Mouse (Mus musculus): Measurements from ENCODE around the gene Mblac2.
"Not testable (repeated sequence)": the region's sequence is repeated elsewhere in the genome, so short reads cannot be mapped to it uniquely, and the experiment has no call there.

DNA sequence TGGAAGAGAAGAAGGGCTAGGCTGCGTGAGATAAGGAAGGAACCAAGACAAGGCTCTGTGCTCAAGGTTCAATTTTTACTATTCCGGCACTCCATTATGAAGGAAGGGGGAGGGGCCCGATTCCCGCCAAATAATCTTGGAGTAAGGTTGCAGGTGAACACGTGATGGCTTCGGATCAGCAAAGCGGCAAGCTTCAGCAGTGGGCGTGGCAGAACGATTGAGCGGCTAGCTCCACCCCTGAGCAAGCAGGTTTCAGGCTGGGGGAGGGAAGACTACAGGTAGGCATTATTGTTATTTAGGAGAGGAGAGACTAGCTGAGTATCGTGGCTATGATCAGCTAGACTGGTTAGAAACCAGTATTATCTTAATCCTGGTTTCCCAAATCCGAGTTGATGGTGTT lies 17.0 kb downstream of the Mblac2 start:
- TF ChIP-seq USF1 (IDR thresholded peaks at IDR 0.05; ENCODE audit: low read depth, low read length); MAX (IDR thresholded peaks at IDR 0.05; ENCODE audit: low read length); CTCF (IDR thresholded peaks at IDR 0.05 in 2 of 3, conservative IDR thresholded peaks at IDR 0.05 in 1 of 3; ENCODE audit: control insufficient read depth in 1 of 3, insufficient read depth in 1 of 3, low read depth in 2 of 3, low read length in 3 of 3, poor library complexity in 1 of 3, severe bottlenecking in 1 of 3); POLR2A (IDR thresholded peaks at IDR 0.05; ENCODE audit: control insufficient read depth in 1 of 2, insufficient read depth in 1 of 2, low read depth in 1 of 2, low read length in 2 of 2, poor library complexity in 1 of 2); ZKSCAN1 (IDR thresholded peaks at IDR 0.05; ENCODE audit: low read depth, low read length): not testable (repeated sequence)
